Mouse (Mus musculus): ENCODE results near the gene Snip1. TPM values are rescaled to one million over a fixed set of nuclear protein-coding genes. Genes with fewer than 3 reads are reported as not detected.

The Snip1 gene
- polyA plus RNA-seq, 1 experiment from 2014 or later: 10.8 TPM

DNA sequence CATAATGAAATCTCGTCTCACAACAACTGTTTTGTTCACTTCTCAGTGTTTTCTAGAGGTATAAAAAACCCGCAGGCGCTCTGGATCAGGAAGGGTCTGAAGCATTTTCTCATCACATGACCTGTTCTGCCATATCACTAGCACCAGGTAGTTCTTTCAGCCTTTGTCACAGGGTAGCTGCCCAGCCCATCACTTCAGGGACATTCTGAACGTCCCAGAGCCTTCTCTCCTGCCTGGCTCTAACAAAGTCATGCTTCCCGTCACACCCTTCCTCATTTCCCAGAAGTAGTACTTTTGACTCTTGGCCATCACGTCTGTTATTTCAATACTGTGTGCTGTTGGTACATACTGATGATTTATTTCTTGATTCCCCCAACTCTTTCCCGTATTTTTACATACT, 22.0 kb upstream of the Snip1 start:
- Histone ChIP-seq H3K36me3 (replicated peaks; ENCODE audit: insufficient read depth, low read length) (peaks cover 90% of the 10 kb centered on the region), H3K9ac (replicated peaks) (no peak overlapping the region), H3K27ac (ENCODE audit: low read depth) (no peak overlapping the region), H3K27me3 (ENCODE audit: insufficient read depth, low read length) (no peaks in the 10 kb centered on the region), H3K9me3 (ENCODE audit: low read length) (no peaks in the 10 kb centered on the region), H3K4me3 (ENCODE audit: low read depth, low read length) (no peak overlapping the region), H3K4me2 (ENCODE audit: low read depth, low read length) (no peak overlapping the region), H3K4me1 (ENCODE audit: insufficient read depth) (no peaks in the 10 kb centered on the region)
- ATAC-seq (no peak), DNase-seq (no peak)
- TF ChIP-seq CTCF (IDR thresholded peaks at IDR 0.05; ENCODE audit: low read depth) (no peak), EP300 (IDR thresholded peaks at IDR 0.05; ENCODE audit: low read depth) (no peak)
- 81% methylated on average over 7 of the region's 7 CpGs for WGBS (ENCODE audit: insufficient replicate concordance)

DNA sequence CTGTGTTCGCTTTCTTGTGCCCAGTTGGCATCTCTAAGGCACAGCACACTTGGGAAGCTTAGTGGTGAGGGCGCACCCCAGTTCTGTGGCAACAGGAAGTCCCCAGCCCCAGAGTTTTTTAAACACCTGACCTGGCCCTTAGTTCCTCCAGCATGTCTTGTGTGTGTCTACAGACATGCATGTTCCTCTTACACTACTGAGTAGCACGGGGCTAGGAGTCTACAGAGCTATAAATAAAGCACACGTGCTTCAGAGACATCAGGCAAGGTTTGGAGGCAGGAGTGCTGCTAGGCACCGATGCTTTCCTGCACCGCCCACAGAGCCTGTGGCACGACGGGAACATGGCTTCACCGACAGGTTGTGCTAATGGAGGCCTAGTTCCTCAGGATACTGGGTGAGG, 11.1 kb upstream of the Snip1 start:
- H3K4me3 ChIP-seq (ENCODE audit: low read depth, low read length): no peak overlapping the region
- H3K36me3 ChIP-seq (replicated peaks; ENCODE audit: insufficient read depth, low read length): peaks cover 52% of the 10 kb centered on the region
- H3K9ac ChIP-seq (replicated peaks): no peak overlapping the region
- WGBS (ENCODE audit: insufficient replicate concordance): 73% methylated on average over 9 of the region's 9 CpGs
- no peaks in the 10 kb centered on the region for H3K9me3 ChIP-seq (ENCODE audit: low read length)
- no peaks in the 10 kb centered on the region for H3K27me3 ChIP-seq (ENCODE audit: insufficient read depth, low read length)
- H3K27ac ChIP-seq (ENCODE audit: low read depth): peak overlapping the region; percentile 69; the same call in 1 of the 2 replicates
- peaks cover 4% of the 10 kb centered on the region; the same call in 1 of the 2 replicates for H3K4me1 ChIP-seq (ENCODE audit: insufficient read depth)
- H3K4me2 ChIP-seq (ENCODE audit: low read depth, low read length): peak overlapping the region; percentile 24; the same call in 1 of the 2 replicates
- no peak for TF ChIP-seq EP300 (IDR thresholded peaks at IDR 0.05; ENCODE audit: low read depth)
- TF ChIP-seq CTCF (IDR thresholded peaks at IDR 0.05; ENCODE audit: low read depth): no peak
- DNase-seq (peak; percentile 24), ATAC-seq (peak; percentile 57)

- H3K4me3 ChIP-seq (ENCODE audit: low read depth, low read length): no peak overlapping the region
- H3K9ac ChIP-seq (replicated peaks): no peak overlapping the region
- DNase-seq: no peak
- H3K9me3 ChIP-seq (ENCODE audit: low read length): no peaks in the 10 kb centered on the region
- H3K36me3 ChIP-seq (replicated peaks; ENCODE audit: insufficient read depth, low read length): peaks cover 45% of the 10 kb centered on the region
- H3K4me2 ChIP-seq (ENCODE audit: low read depth, low read length): no peak overlapping the region
- no peak overlapping the region for H3K27ac ChIP-seq (ENCODE audit: low read depth)
- ATAC-seq: no peak
- 90% methylated on average over 4 of the region's 4 CpGs for WGBS (ENCODE audit: insufficient replicate concordance)
- H3K27me3 ChIP-seq (ENCODE audit: insufficient read depth, low read length): no peaks in the 10 kb centered on the region
- no peak for TF ChIP-seq EP300 (IDR thresholded peaks at IDR 0.05; ENCODE audit: low read depth)
- peaks cover 4% of the 10 kb centered on the region; the same call in 1 of the 2 replicates for H3K4me1 ChIP-seq (ENCODE audit: insufficient read depth)
Observed at GRCm38 (mm10) chr4:125056476-125056875, 10.0 kb upstream of the Snip1 start.

DNA sequence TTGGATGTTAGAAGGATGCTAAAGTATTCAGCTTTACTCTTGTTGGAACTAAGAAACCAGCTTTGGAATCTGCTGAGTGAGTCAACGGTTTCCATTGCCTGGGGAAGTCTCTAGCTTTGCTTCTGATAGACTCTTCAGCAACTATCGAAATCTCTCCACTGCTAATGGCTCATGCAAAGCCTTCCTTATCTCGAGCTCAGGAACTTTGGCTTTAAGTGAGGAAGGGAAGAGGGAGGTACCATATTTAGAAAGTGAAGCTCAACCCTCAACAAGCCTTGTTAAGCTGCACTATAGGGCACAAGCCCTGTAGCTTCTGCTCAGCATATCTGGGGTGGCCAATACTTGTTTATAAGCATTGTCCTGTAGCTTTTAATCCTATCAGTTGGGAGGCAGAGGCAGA, 9.2 kb upstream of the Snip1 start:
- Histone ChIP-seq H3K4me2 (ENCODE audit: low read depth, low read length) (no peak overlapping the region), H3K36me3 (replicated peaks; ENCODE audit: insufficient read depth, low read length) (peaks cover 37% of the 10 kb centered on the region), H3K4me1 (ENCODE audit: insufficient read depth) (peaks cover 4% of the 10 kb centered on the region; the same call in 1 of the 2 replicates), H3K9me3 (ENCODE audit: low read length) (no peaks in the 10 kb centered on the region), H3K9ac (replicated peaks) (no peak overlapping the region), H3K4me3 (ENCODE audit: low read depth, low read length) (no peak overlapping the region), H3K27ac (ENCODE audit: low read depth) (no peak overlapping the region), H3K27me3 (ENCODE audit: insufficient read depth, low read length) (no peaks in the 10 kb centered on the region)
- ATAC-seq (no peak), DNase-seq (no peak)
- TF ChIP-seq CTCF (IDR thresholded peaks at IDR 0.05; ENCODE audit: low read depth): no peak
- no peak for TF ChIP-seq EP300 (IDR thresholded peaks at IDR 0.05; ENCODE audit: low read depth)
- 35% methylated on average over 3 of the region's 3 CpGs for WGBS (ENCODE audit: insufficient replicate concordance)

GRCm38 (mm10) chr4:125058033-125058432, 8.4 kb upstream of the Snip1 start:
- H3K27ac ChIP-seq (ENCODE audit: low read depth): no peak overlapping the region
- H3K4me3 ChIP-seq (ENCODE audit: low read depth, low read length): no peak overlapping the region
- H3K9me3 ChIP-seq (ENCODE audit: low read length): no peaks in the 10 kb centered on the region
- WGBS (ENCODE audit: insufficient replicate concordance): 68% methylated on average over 5 of the region's 5 CpGs
- ATAC-seq (no peak), DNase-seq (no peak)
- TF ChIP-seq EP300 (IDR thresholded peaks at IDR 0.05; ENCODE audit: low read depth): no peak
- TF ChIP-seq CTCF (IDR thresholded peaks at IDR 0.05; ENCODE audit: low read depth): no peak
- H3K27me3 ChIP-seq (ENCODE audit: insufficient read depth, low read length): no peaks in the 10 kb centered on the region
- H3K4me1 ChIP-seq (ENCODE audit: insufficient read depth): peaks cover 4% of the 10 kb centered on the region; the same call in 1 of the 2 replicates
- H3K36me3 ChIP-seq (replicated peaks; ENCODE audit: insufficient read depth, low read length): peaks cover 30% of the 10 kb centered on the region
- H3K9ac ChIP-seq (replicated peaks): no peak overlapping the region
- H3K4me2 ChIP-seq (ENCODE audit: low read depth, low read length): no peak overlapping the region

- Histone ChIP-seq H3K4me2 (ENCODE audit: low read depth, low read length) (peak overlapping the region; percentile 47), H3K4me1 (ENCODE audit: insufficient read depth) (peaks cover 4% of the 10 kb centered on the region; the same call in 1 of the 2 replicates), H3K36me3 (replicated peaks; ENCODE audit: insufficient read depth, low read length) (peaks cover 20% of the 10 kb centered on the region), H3K9ac (replicated peaks) (no peak overlapping the region), H3K9me3 (ENCODE audit: low read length) (no peaks in the 10 kb centered on the region), H3K4me3 (ENCODE audit: low read depth, low read length) (no peak overlapping the region), H3K27me3 (ENCODE audit: insufficient read depth, low read length) (no peaks in the 10 kb centered on the region), H3K27ac (ENCODE audit: low read depth) (no peak overlapping the region)
- TF ChIP-seq CTCF (IDR thresholded peaks at IDR 0.05; ENCODE audit: low read depth) (peak; percentile 88), EP300 (IDR thresholded peaks at IDR 0.05; ENCODE audit: low read depth) (no peak)
- 7% methylated on average over 8 of the region's 8 CpGs for WGBS (ENCODE audit: insufficient replicate concordance)
- ATAC-seq: peak; percentile 64
- DNase-seq: peak; percentile 59
Observed at GRCm38 (mm10) chr4:125059025-125059424, 7.4 kb upstream of the Snip1 start.

DNA sequence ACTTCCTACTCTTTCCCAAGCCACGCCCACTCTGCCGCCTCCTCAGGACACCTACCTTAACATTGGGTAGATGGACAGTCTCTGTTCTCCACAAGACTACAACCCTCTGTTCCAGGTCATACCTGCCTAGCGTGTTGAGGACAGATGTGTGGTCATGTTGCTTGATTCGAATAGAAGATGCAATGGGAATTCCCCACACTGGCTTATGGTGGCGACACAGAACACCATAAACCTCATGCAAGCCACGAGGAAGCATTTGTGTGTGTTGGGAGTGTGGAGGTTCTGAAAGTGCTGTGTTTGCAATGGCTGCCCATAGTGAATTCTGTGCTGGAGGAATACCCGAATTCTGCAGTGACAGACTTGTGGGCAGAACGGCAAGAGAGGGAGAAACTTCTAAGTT, 2.6 kb upstream of the Snip1 start:
- no peak overlapping the region for H3K9ac ChIP-seq (replicated peaks)
- no peak overlapping the region for H3K27ac ChIP-seq (ENCODE audit: low read depth)
- 55% methylated on average over 8 of the region's 8 CpGs for WGBS (ENCODE audit: insufficient replicate concordance)
- no peak for TF ChIP-seq CTCF (IDR thresholded peaks at IDR 0.05; ENCODE audit: low read depth)
- no peak for TF ChIP-seq EP300 (IDR thresholded peaks at IDR 0.05; ENCODE audit: low read depth)
- H3K4me3 ChIP-seq (ENCODE audit: low read depth, low read length): no peak overlapping the region
- no peaks in the 10 kb centered on the region for H3K27me3 ChIP-seq (ENCODE audit: insufficient read depth, low read length)
- ATAC-seq (no peak), DNase-seq (no peak)
- no peak overlapping the region for H3K4me2 ChIP-seq (ENCODE audit: low read depth, low read length)
- H3K9me3 ChIP-seq (ENCODE audit: low read length): no peaks in the 10 kb centered on the region
- H3K4me1 ChIP-seq (ENCODE audit: insufficient read depth): peaks cover 11% of the 10 kb centered on the region
- peaks cover 4% of the 10 kb centered on the region; the same call in 1 of the 2 replicates for H3K36me3 ChIP-seq (replicated peaks; ENCODE audit: insufficient read depth, low read length)

All from liver, postnatal 0 days (tissue).